Mouse (Mus musculus) c-Kit-positive CD71-negative TER-119-negative erythroid progenitor cells, embryonic 14.5 days (primary cell): ENCODE data around the gene Nxn.
"Not testable (repeated sequence)": the region's sequence is repeated elsewhere in the genome, so short reads cannot be mapped to it uniquely, and the experiment has no call there.

Experiments
- DNase-seq: peaks from one replicate; pipeline ENCODE4 v3.0.0-alpha.2; 2013; ENCODE audit warnings: low read depth

Nxn gene

GRCm38 (mm10) chr11:76213841-76214240 is 185.1 kb downstream of the Nxn start:
- no peak for DNase-seq

GRCm38 (mm10) chr11:76211595-76211994 is 187.3 kb downstream of the Nxn start:
- not testable (repeated sequence) for DNase-seq

- DNase-seq: no peak
These were observed 188.5 kb downstream of the Nxn start for GRCm38 (mm10) chr11:76210228-76210985.
